Mouse (Mus musculus): ENCODE results near the gene Samd4b.

The Samd4b gene

GRCm38 (mm10) chr7:28591862-28592261 is 6.1 kb downstream of the Samd4b start:
- no peak for DNase-seq (ENCODE audit: low spot score in 2 of 2)

- DNase-seq (ENCODE audit: low spot score in 2 of 2) = no peak
Measured at GRCm38 (mm10) chr7:28587644-28588043, 10.3 kb downstream of the Samd4b start.

GRCm38 (mm10) chr7:28586663-28587411 is 11.1 kb downstream of the Samd4b start:
- DNase-seq (ENCODE audit: low spot score in 2 of 2) = peak in 1 of 2 experiments; percentile 51

- no peak for DNase-seq (ENCODE audit: low spot score in 2 of 2)
Measured at GRCm38 (mm10) chr7:28585001-28585400, 12.9 kb downstream of the Samd4b start.

- no peak for DNase-seq (ENCODE audit: low spot score in 2 of 2)
Measured at GRCm38 (mm10) chr7:28584468-28584867, 13.5 kb downstream of the Samd4b start.

- no peak for DNase-seq (ENCODE audit: low spot score in 2 of 2)
Measured at GRCm38 (mm10) chr7:28583570-28584344, 14.2 kb downstream of the Samd4b start.

- DNase-seq (ENCODE audit: low spot score in 2 of 2) = no peak
Measured at GRCm38 (mm10) chr7:28582841-28583240, 15.1 kb downstream of the Samd4b start.

GRCm38 (mm10) chr7:28581721-28582120 is 16.2 kb downstream of the Samd4b start:
- no peak for DNase-seq (ENCODE audit: low spot score in 2 of 2)

- DNase-seq (ENCODE audit: low spot score in 2 of 2) = no peak
Measured at GRCm38 (mm10) chr7:28579826-28580225, 18.1 kb downstream of the Samd4b start.

GRCm38 (mm10) chr7:28578543-28579053 is 19.3 kb downstream of the Samd4b start:
- DNase-seq (ENCODE audit: low spot score in 2 of 2) = no peak

GRCm38 (mm10) chr7:28577826-28578542 is 20.0 kb downstream of the Samd4b start:
- DNase-seq (ENCODE audit: low spot score in 2 of 2) = peak; percentile 84 to 85

- peak; percentile 83 to 85 for DNase-seq (ENCODE audit: low spot score in 2 of 2)
Measured at GRCm38 (mm10) chr7:28576271-28576914, 21.6 kb downstream of the Samd4b start.

GRCm38 (mm10) chr7:28575597-28575996 is 22.3 kb downstream of the Samd4b start:
- no peak for DNase-seq (ENCODE audit: low spot score in 2 of 2)

- DNase-seq (ENCODE audit: low spot score in 2 of 2) = no peak
Measured at GRCm38 (mm10) chr7:28573236-28573635, 24.7 kb downstream of the Samd4b start.

- no peak for DNase-seq (ENCODE audit: low spot score in 2 of 2)
Measured at GRCm38 (mm10) chr7:28572689-28573088, 25.3 kb downstream of the Samd4b start.

- DNase-seq (ENCODE audit: low spot score in 2 of 2) = no peak
Measured at GRCm38 (mm10) chr7:28570982-28571682, 26.8 kb downstream of the Samd4b start.

GRCm38 (mm10) chr7:28570291-28570981 is 27.5 kb downstream of the Samd4b start:
- DNase-seq (ENCODE audit: low spot score in 2 of 2) = peak; percentile 93 to 94

- peak; percentile 52 to 68 for DNase-seq (ENCODE audit: low spot score in 2 of 2)
Measured at GRCm38 (mm10) chr7:28568253-28568652, 29.7 kb downstream of the Samd4b start.

GRCm38 (mm10) chr7:28567539-28567938 is 30.4 kb downstream of the Samd4b start:
- no peak for DNase-seq (ENCODE audit: low spot score in 2 of 2)

GRCm38 (mm10) chr7:28565407-28565806 is 32.5 kb downstream of the Samd4b start:
- DNase-seq (ENCODE audit: low spot score in 2 of 2) = no peak

All from urinary bladder, postnatal 36 days (tissue).